Mouse (Mus musculus) activated CD4-positive, CD25-positive, alpha-beta regulatory T cell, adult 4 months (primary cell): ENCODE measurements at regions not wholly inside any gene's neighbourhood (a gene's known extent, or its start where the extent isn't known, plus 50 kb on each side); places are given as distances from the start of the nearest gene placed in this dataset.

Experiments
- ATAC-seq: one replicate; pipeline ENCODE4 v1.8.0; 2017

- no peak for ATAC-seq
Measured at GRCm38 (mm10) chr11:71672171-71673050, 77.3 kb upstream of the Wscd1 start.

GRCm38 (mm10) chr11:71674319-71674718, 75.4 kb upstream of the Wscd1 start:
- no peak for ATAC-seq

GRCm38 (mm10) chr11:71675714-71676313, 73.9 kb upstream of the Wscd1 start:
- ATAC-seq, result no peak

- no peak for ATAC-seq
Measured at GRCm38 (mm10) chr11:71697017-71697416, 52.7 kb upstream of the Wscd1 start.

- no peak for ATAC-seq
Measured at GRCm38 (mm10) chr11:71698836-71699235, 50.9 kb upstream of the Wscd1 start.
